Mouse (Mus musculus): Measurements from ENCODE around the gene Dlgap1. TPM values are rescaled to one million over a fixed set of nuclear protein-coding genes. Genes with fewer than 3 reads are reported as not detected.
A peak's percentile ranks its signal among the peaks of the same experiment; 100 is the strongest.

The Dlgap1 gene
- polyA plus RNA-seq, 1 experiment from 2014 or later = 1.6 TPM

- Histone ChIP-seq H3K9ac (ENCODE audit: low read depth, low read length) (no peak overlapping the region), H3K36me3 (ENCODE audit: control insufficient read depth, insufficient read depth, low read length) (no peaks in the 10 kb centered on the region), H3K4me2 (no peak overlapping the region), H3K4me1 (replicated peaks; ENCODE audit: control insufficient read depth, insufficient read depth, low read length) (0 out of 2 replicates have a peak, but pooled peaks cover 3% of the 10 kb centered on the region), H3K9me3 (ENCODE audit: control insufficient read depth, low read length) (no peaks in the 10 kb centered on the region), H3K4me3 (ENCODE audit: low read depth, low read length) (no peak overlapping the region), H3K27ac (ENCODE audit: low read depth, low read length) (no peak overlapping the region), H3K27me3 (replicated peaks; ENCODE audit: control insufficient read depth, insufficient read depth, low read length) (no peaks in the 10 kb centered on the region)
- 89% methylated on average over 3 of the region's 3 CpGs for WGBS
- no peak for DNase-seq (ENCODE audit: low spot score)
- ATAC-seq (replicated peaks; ENCODE audit: low FRiP score) = no peak
Observed at GRCm38 (mm10) chr17:70783273-70783672, 814.4 kb downstream of the Dlgap1 start.

- no peak overlapping the region for H3K4me2 ChIP-seq
- no peaks in the 10 kb centered on the region for H3K36me3 ChIP-seq (ENCODE audit: control insufficient read depth, insufficient read depth, low read length)
- H3K9me3 ChIP-seq (ENCODE audit: control insufficient read depth, low read length) = no peaks in the 10 kb centered on the region
- DNase-seq (ENCODE audit: low spot score) (no peak), ATAC-seq (replicated peaks; ENCODE audit: low FRiP score) (no peak)
- no peak overlapping the region for H3K4me3 ChIP-seq (ENCODE audit: low read depth, low read length)
- H3K27ac ChIP-seq (ENCODE audit: low read depth, low read length) = no peak overlapping the region
- WGBS = 76% methylated on average over 2 of the region's 2 CpGs
- no peaks in the 10 kb centered on the region for H3K27me3 ChIP-seq (replicated peaks; ENCODE audit: control insufficient read depth, insufficient read depth, low read length)
- H3K9ac ChIP-seq (ENCODE audit: low read depth, low read length) = no peak overlapping the region
- H3K4me1 ChIP-seq (replicated peaks; ENCODE audit: control insufficient read depth, insufficient read depth, low read length) = no peaks in the 10 kb centered on the region
Observed at GRCm38 (mm10) chr17:70787366-70787765, 818.5 kb downstream of the Dlgap1 start.

GRCm38 (mm10) chr17:70790801-70791200, 821.9 kb downstream of the Dlgap1 start:
- no peak overlapping the region for H3K4me3 ChIP-seq (ENCODE audit: low read depth, low read length)
- DNase-seq (ENCODE audit: low spot score) (no peak), ATAC-seq (replicated peaks; ENCODE audit: low FRiP score) (no peak)
- WGBS = 86% methylated on average over 4 of the region's 4 CpGs
- H3K9me3 ChIP-seq (ENCODE audit: control insufficient read depth, low read length) = no peaks in the 10 kb centered on the region
- no peaks in the 10 kb centered on the region for H3K4me1 ChIP-seq (replicated peaks; ENCODE audit: control insufficient read depth, insufficient read depth, low read length)
- no peak overlapping the region for H3K4me2 ChIP-seq
- no peak overlapping the region for H3K9ac ChIP-seq (ENCODE audit: low read depth, low read length)
- H3K27ac ChIP-seq (ENCODE audit: low read depth, low read length) = no peak overlapping the region
- H3K27me3 ChIP-seq (replicated peaks; ENCODE audit: control insufficient read depth, insufficient read depth, low read length) = no peaks in the 10 kb centered on the region
- no peaks in the 10 kb centered on the region for H3K36me3 ChIP-seq (ENCODE audit: control insufficient read depth, insufficient read depth, low read length)

- no peak overlapping the region for H3K27ac ChIP-seq (ENCODE audit: low read depth, low read length)
- H3K4me2 ChIP-seq = no peak overlapping the region
- ATAC-seq (replicated peaks; ENCODE audit: low FRiP score) (no peak), DNase-seq (ENCODE audit: low spot score) (no peak)
- H3K4me1 ChIP-seq (replicated peaks; ENCODE audit: control insufficient read depth, insufficient read depth, low read length) = no peaks in the 10 kb centered on the region
- no peak overlapping the region for H3K4me3 ChIP-seq (ENCODE audit: low read depth, low read length)
- H3K36me3 ChIP-seq (ENCODE audit: control insufficient read depth, insufficient read depth, low read length) = no peaks in the 10 kb centered on the region
- H3K9me3 ChIP-seq (ENCODE audit: control insufficient read depth, low read length) = no peaks in the 10 kb centered on the region
- no peaks in the 10 kb centered on the region for H3K27me3 ChIP-seq (replicated peaks; ENCODE audit: control insufficient read depth, insufficient read depth, low read length)
- 78% methylated on average over 9 of the region's 9 CpGs for WGBS
- no peak overlapping the region for H3K9ac ChIP-seq (ENCODE audit: low read depth, low read length)
Observed at GRCm38 (mm10) chr17:70791596-70792275, 822.9 kb downstream of the Dlgap1 start.

GRCm38 (mm10) chr17:70794291-70794690, 825.4 kb downstream of the Dlgap1 start:
- ATAC-seq (replicated peaks; ENCODE audit: low FRiP score) (no peak), DNase-seq (ENCODE audit: low spot score) (no peak)
- H3K4me2 ChIP-seq = no peak overlapping the region
- no peak overlapping the region for H3K4me3 ChIP-seq (ENCODE audit: low read depth, low read length)
- H3K4me1 ChIP-seq (replicated peaks; ENCODE audit: control insufficient read depth, insufficient read depth, low read length) = no peaks in the 10 kb centered on the region
- H3K36me3 ChIP-seq (ENCODE audit: control insufficient read depth, insufficient read depth, low read length) = no peaks in the 10 kb centered on the region
- H3K27ac ChIP-seq (ENCODE audit: low read depth, low read length) = no peak overlapping the region; the same call in 1 of the 2 replicates
- H3K9ac ChIP-seq (ENCODE audit: low read depth, low read length) = no peak overlapping the region
- no peaks in the 10 kb centered on the region for H3K27me3 ChIP-seq (replicated peaks; ENCODE audit: control insufficient read depth, insufficient read depth, low read length)
- WGBS = 28% methylated on average over 7 of the region's 7 CpGs
- H3K9me3 ChIP-seq (ENCODE audit: control insufficient read depth, low read length) = no peaks in the 10 kb centered on the region

- no peak overlapping the region for H3K9ac ChIP-seq (ENCODE audit: low read depth, low read length)
- no peaks in the 10 kb centered on the region for H3K4me1 ChIP-seq (replicated peaks; ENCODE audit: control insufficient read depth, insufficient read depth, low read length)
- no peaks in the 10 kb centered on the region for H3K36me3 ChIP-seq (ENCODE audit: control insufficient read depth, insufficient read depth, low read length)
- 43% methylated on average over 6 of the region's 6 CpGs for WGBS
- peak overlapping the region; percentile 38; the same call in 1 of the 2 replicates for H3K27ac ChIP-seq (ENCODE audit: low read depth, low read length)
- DNase-seq (ENCODE audit: low spot score) = no peak
- H3K9me3 ChIP-seq (ENCODE audit: control insufficient read depth, low read length) = no peaks in the 10 kb centered on the region
- H3K27me3 ChIP-seq (replicated peaks; ENCODE audit: control insufficient read depth, insufficient read depth, low read length) = no peaks in the 10 kb centered on the region
- H3K4me3 ChIP-seq (ENCODE audit: low read depth, low read length) = no peak overlapping the region
- H3K4me2 ChIP-seq = no peak overlapping the region
- ATAC-seq (replicated peaks; ENCODE audit: low FRiP score) = no peak
Observed at GRCm38 (mm10) chr17:70794722-70795121, 825.8 kb downstream of the Dlgap1 start.

GRCm38 (mm10) chr17:70795196-70795595, 826.3 kb downstream of the Dlgap1 start:
- WGBS = 54% methylated on average over 4 of the region's 4 CpGs

GRCm38 (mm10) chr17:70796940-70797772, 828.3 kb downstream of the Dlgap1 start:
- no peaks in the 10 kb centered on the region for H3K4me1 ChIP-seq (replicated peaks; ENCODE audit: control insufficient read depth, insufficient read depth, low read length)
- WGBS = 60% methylated on average over 8 of the region's 8 CpGs
- no peak overlapping the region for H3K4me3 ChIP-seq (ENCODE audit: low read depth, low read length)
- no peak overlapping the region for H3K4me2 ChIP-seq
- no peaks in the 10 kb centered on the region for H3K9me3 ChIP-seq (ENCODE audit: control insufficient read depth, low read length)
- DNase-seq (ENCODE audit: low spot score) (no peak), ATAC-seq (replicated peaks; ENCODE audit: low FRiP score) (no peak)
- H3K27ac ChIP-seq (ENCODE audit: low read depth, low read length) = no peak overlapping the region
- H3K27me3 ChIP-seq (replicated peaks; ENCODE audit: control insufficient read depth, insufficient read depth, low read length) = no peaks in the 10 kb centered on the region
- H3K9ac ChIP-seq (ENCODE audit: low read depth, low read length) = no peak overlapping the region
- no peaks in the 10 kb centered on the region for H3K36me3 ChIP-seq (ENCODE audit: control insufficient read depth, insufficient read depth, low read length)

More at GRCm38 (mm10) chr17:70795196-70795595, 826.3 kb downstream of the Dlgap1 start:
- H3K9me3 ChIP-seq (ENCODE audit: control insufficient read depth, low read length) = no peaks in the 10 kb centered on the region
- H3K4me2 ChIP-seq = no peak overlapping the region
- DNase-seq (ENCODE audit: low spot score) (no peak), ATAC-seq (replicated peaks; ENCODE audit: low FRiP score) (no peak)
- no peak overlapping the region for H3K9ac ChIP-seq (ENCODE audit: low read depth, low read length)
- no peaks in the 10 kb centered on the region for H3K27me3 ChIP-seq (replicated peaks; ENCODE audit: control insufficient read depth, insufficient read depth, low read length)
- no peak overlapping the region for H3K27ac ChIP-seq (ENCODE audit: low read depth, low read length)
- H3K4me3 ChIP-seq (ENCODE audit: low read depth, low read length) = no peak overlapping the region
- no peaks in the 10 kb centered on the region for H3K36me3 ChIP-seq (ENCODE audit: control insufficient read depth, insufficient read depth, low read length)
- no peaks in the 10 kb centered on the region for H3K4me1 ChIP-seq (replicated peaks; ENCODE audit: control insufficient read depth, insufficient read depth, low read length)

GRCm38 (mm10) chr17:70797773-70798045, 828.8 kb downstream of the Dlgap1 start:
- Histone ChIP-seq H3K9ac (ENCODE audit: low read depth, low read length) (no peak overlapping the region), H3K4me1 (replicated peaks; ENCODE audit: control insufficient read depth, insufficient read depth, low read length) (no peaks in the 10 kb centered on the region), H3K36me3 (ENCODE audit: control insufficient read depth, insufficient read depth, low read length) (no peaks in the 10 kb centered on the region), H3K27me3 (replicated peaks; ENCODE audit: control insufficient read depth, insufficient read depth, low read length) (no peaks in the 10 kb centered on the region), H3K27ac (ENCODE audit: low read depth, low read length) (no peak overlapping the region), H3K4me3 (ENCODE audit: low read depth, low read length) (no peak overlapping the region), H3K9me3 (ENCODE audit: control insufficient read depth, low read length) (no peaks in the 10 kb centered on the region), H3K4me2 (no peak overlapping the region)
- DNase-seq (ENCODE audit: low spot score) = no peak
- ATAC-seq (replicated peaks; ENCODE audit: low FRiP score) = no peak
- 79% methylated on average over 1 of the region's 1 CpGs for WGBS
